Mouse (Mus musculus): ENCODE measurements at regions not wholly inside any gene's neighbourhood (a gene's known extent, or its start where the extent isn't known, plus 50 kb on each side); places are given as distances from the start of the nearest gene placed in this dataset.

DNA sequence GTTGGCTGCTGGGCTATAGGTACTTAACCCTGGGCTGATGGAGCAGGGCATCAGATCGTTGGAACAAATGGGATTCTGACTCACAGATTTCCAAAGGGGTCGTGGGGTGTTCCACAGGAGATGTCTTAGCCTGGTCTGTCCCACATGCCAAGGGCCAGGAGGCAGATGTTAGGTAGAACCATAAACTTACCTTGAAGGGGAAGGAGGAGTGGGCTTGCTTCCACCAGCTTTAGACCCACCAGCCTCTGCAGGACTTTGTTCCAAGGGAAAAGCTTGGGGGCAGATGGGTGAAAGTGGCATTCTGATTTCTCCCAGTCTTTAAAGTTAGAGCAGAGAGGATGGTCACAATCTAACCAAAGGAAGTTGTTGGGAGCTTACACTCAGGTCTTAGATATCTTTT is 165.7 kb upstream of the Agap1 start:
- H3K36me3 ChIP-seq (ENCODE audit: control insufficient read depth in 1 of 2, insufficient read depth in 2 of 2, low read length in 2 of 2) = no peaks in the 10 kb centered on the region
- DNase-seq (ENCODE audit: low read depth, low spot score) = no peak
- TF ChIP-seq NRF1 (IDR thresholded peaks at IDR 0.05; ENCODE audit: insufficient read depth, low read depth, low read length, poor library complexity, severe bottlenecking) (no peak), ZC3H11A (IDR thresholded peaks at IDR 0.05; ENCODE audit: low read depth, low read length) (no peak), MAX (IDR thresholded peaks at IDR 0.05; ENCODE audit: low read length) (no peak), ZNF384 (IDR thresholded peaks at IDR 0.05; ENCODE audit: low read depth, low read length) (no peak), POLR2A (IDR thresholded peaks at IDR 0.05; ENCODE audit: control insufficient read depth in 1 of 2, insufficient read depth in 1 of 2, low read depth in 1 of 2, low read length in 2 of 2, poor library complexity in 1 of 2) (no peak), CTCF (IDR thresholded peaks at IDR 0.05 in 2 of 3, conservative IDR thresholded peaks at IDR 0.05 in 1 of 3; ENCODE audit: control insufficient read depth in 1 of 3, insufficient read depth in 1 of 3, low read depth in 2 of 3, low read length in 3 of 3, poor library complexity in 1 of 3, severe bottlenecking in 1 of 3) (no peak), USF2 (IDR thresholded peaks at IDR 0.05; ENCODE audit: borderline replicate concordance in 1 of 2, insufficient read depth in 1 of 2, low read depth in 1 of 2, low read length in 2 of 2) (no peak), ELF1 (IDR thresholded peaks at IDR 0.05; ENCODE audit: low read depth, low read length) (no peak), E2F4 (IDR thresholded peaks at IDR 0.05; ENCODE audit: borderline replicate concordance, low read depth, low read length) (no peak), USF1 (IDR thresholded peaks at IDR 0.05; ENCODE audit: low read depth, low read length) (no peak), TBP (IDR thresholded peaks at IDR 0.05; ENCODE audit: low read depth, low read length) (no peak), ETS1 (IDR thresholded peaks at IDR 0.05; ENCODE audit: low read depth, low read length) (no peak), POLR2AphosphoS5 (IDR thresholded peaks at IDR 0.05; ENCODE audit: borderline replicate concordance, low read depth, low read length) (no peak), EP300 (IDR thresholded peaks at IDR 0.05; ENCODE audit: low read depth in 1 of 2, low read length in 2 of 2) (no peak), GATA1 (IDR thresholded peaks at IDR 0.05; ENCODE audit: low read depth, low read length) (no peak), MXI1 (IDR thresholded peaks at IDR 0.05; ENCODE audit: low read depth, low read length) (no peak), JUND (IDR thresholded peaks at IDR 0.05; ENCODE audit: low read depth, low read length) (no peak), RCOR1 (IDR thresholded peaks at IDR 0.05; ENCODE audit: low read depth, low read length) (no peak)
- no peaks in the 10 kb centered on the region for H3K9me3 ChIP-seq (replicated peaks; ENCODE audit: insufficient read depth, low read length)
- H3K4me3 ChIP-seq (ENCODE audit: control insufficient read depth in 1 of 2, insufficient read depth in 1 of 2, low read depth in 2 of 2, low read length in 2 of 2) = no peak overlapping the region
- no peak overlapping the region for H3K9ac ChIP-seq (ENCODE audit: control insufficient read depth, low read depth, low read length, poor library complexity, severe bottlenecking)
- H3K79me2 ChIP-seq (ENCODE audit: control insufficient read depth, insufficient read depth, low read length, poor library complexity) = no peaks in the 10 kb centered on the region
- H3K27me3 ChIP-seq (ENCODE audit: control insufficient read depth in 1 of 2, insufficient read depth in 2 of 2, low read length in 2 of 2) = no peaks in the 10 kb centered on the region
- H3K27ac ChIP-seq (ENCODE audit: control insufficient read depth, low read depth, low read length) = no peak overlapping the region
- no peaks in the 10 kb centered on the region for H3K4me1 ChIP-seq (ENCODE audit: control insufficient read depth in 1 of 2, insufficient read depth in 2 of 2, low read length in 2 of 2)

- H3K27ac ChIP-seq (ENCODE audit: control insufficient read depth, low read depth, low read length) = no peak overlapping the region
- no peak for TF ChIP-seq ZMIZ1 (IDR thresholded peaks at IDR 0.05; ENCODE audit: low read depth, low read length)
- no peak for TF ChIP-seq RCOR1 (IDR thresholded peaks at IDR 0.05; ENCODE audit: low read depth, low read length)
- TF ChIP-seq GATA1 (IDR thresholded peaks at IDR 0.05; ENCODE audit: low read depth, low read length) = no peak
- TF ChIP-seq ZKSCAN1 (IDR thresholded peaks at IDR 0.05; ENCODE audit: low read depth, low read length) = no peak
- no peak for TF ChIP-seq MEF2A (IDR thresholded peaks at IDR 0.05; ENCODE audit: extremely low read depth, insufficient replicate concordance, low read depth, low read length, poor library complexity, severe bottlenecking)
- TF ChIP-seq KAT2A (conservative IDR thresholded peaks at IDR 0.05; ENCODE audit: low read depth, low read length) = no peak
- no peak for TF ChIP-seq MAZ (IDR thresholded peaks at IDR 0.05; ENCODE audit: low read depth, low read length)
- no peak for TF ChIP-seq JUND (IDR thresholded peaks at IDR 0.05; ENCODE audit: low read depth, low read length)
- TF ChIP-seq TCF12 (IDR thresholded peaks at IDR 0.05; ENCODE audit: low read depth, low read length) = no peak
- TF ChIP-seq E2F4 (IDR thresholded peaks at IDR 0.05; ENCODE audit: borderline replicate concordance, low read depth, low read length) = no peak
- no peak for TF ChIP-seq TBP (IDR thresholded peaks at IDR 0.05; ENCODE audit: low read depth, low read length)
- TF ChIP-seq ELF1 (IDR thresholded peaks at IDR 0.05; ENCODE audit: low read depth, low read length) = no peak
- no peaks in the 10 kb centered on the region for H3K79me2 ChIP-seq (ENCODE audit: control insufficient read depth, insufficient read depth, low read length, poor library complexity)
- no peaks in the 10 kb centered on the region for H3K9me3 ChIP-seq (replicated peaks; ENCODE audit: insufficient read depth, low read length)
- H3K27me3 ChIP-seq (ENCODE audit: control insufficient read depth in 1 of 2, insufficient read depth in 2 of 2, low read length in 2 of 2) = no peaks in the 10 kb centered on the region
- no peak for DNase-seq (ENCODE audit: low read depth, low spot score)
- H3K9ac ChIP-seq (ENCODE audit: control insufficient read depth, low read depth, low read length, poor library complexity, severe bottlenecking) = no peak overlapping the region
- H3K4me3 ChIP-seq (ENCODE audit: control insufficient read depth in 1 of 2, insufficient read depth in 1 of 2, low read depth in 2 of 2, low read length in 2 of 2) = no peak overlapping the region
- no peaks in the 10 kb centered on the region for H3K4me1 ChIP-seq (ENCODE audit: control insufficient read depth in 1 of 2, insufficient read depth in 2 of 2, low read length in 2 of 2)
- H3K36me3 ChIP-seq (ENCODE audit: control insufficient read depth in 1 of 2, insufficient read depth in 2 of 2, low read length in 2 of 2) = no peaks in the 10 kb centered on the region
Measured at GRCm38 (mm10) chr1:89296691-89297090, 157.9 kb upstream of the Agap1 start.
